Mouse (Mus musculus): ENCODE measurements around the gene Rmnd1.

The Rmnd1 gene

DNA sequence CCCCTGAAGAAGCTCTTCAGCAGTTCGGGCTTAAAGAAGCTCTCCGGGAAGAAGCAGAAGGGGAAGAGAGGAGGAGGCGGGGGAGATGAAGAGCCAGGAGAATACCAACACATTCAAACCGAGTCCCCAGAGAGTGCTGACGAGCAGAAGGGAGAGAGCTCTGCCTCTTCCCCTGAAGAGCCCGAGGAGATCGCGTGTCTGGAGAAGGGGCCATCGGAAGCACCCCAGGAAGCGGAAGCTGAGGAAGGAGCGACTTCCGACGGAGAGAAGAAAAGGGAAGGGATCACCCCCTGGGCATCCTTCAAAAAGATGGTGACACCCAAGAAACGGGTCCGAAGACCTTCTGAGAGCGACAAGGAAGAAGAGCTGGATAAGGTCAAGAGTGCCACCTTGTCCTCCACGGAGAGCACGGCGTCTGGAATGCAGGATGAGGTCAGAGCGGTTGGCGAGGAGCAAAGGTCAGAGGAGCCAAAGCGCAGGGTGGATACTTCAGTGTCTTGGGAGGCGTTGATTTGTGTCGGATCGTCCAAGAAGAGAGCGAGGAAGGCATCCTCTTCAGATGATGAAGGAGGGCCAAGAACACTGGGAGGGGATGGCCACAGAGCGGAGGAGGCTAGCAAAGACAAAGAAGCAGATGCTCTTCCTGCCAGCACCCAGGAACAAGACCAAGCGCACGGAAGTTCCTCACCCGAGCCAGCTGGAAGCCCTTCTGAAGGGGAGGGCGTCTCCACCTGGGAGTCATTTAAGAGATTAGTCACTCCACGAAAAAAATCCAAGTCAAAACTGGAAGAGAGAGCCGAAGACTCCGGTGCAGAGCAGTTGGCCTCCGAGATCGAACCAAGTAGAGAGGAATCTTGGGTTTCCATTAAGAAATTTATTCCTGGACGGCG is 77.6 kb downstream of the Rmnd1 start:
- no peak for DNase-seq (ENCODE audit: low spot score)
